Mouse (Mus musculus) lung, postnatal 10 days (tissue): Measurements from ENCODE around the gene Serpina10.
A peak's percentile ranks its signal among the peaks of the same experiment; 100 is the strongest.
"Not testable (repeated sequence)": the region's sequence is repeated elsewhere in the genome, so short reads cannot be mapped to it uniquely, and the experiment has no call there.

Experiments used
- DNase-seq: peaks from one replicate; pipeline ENCODE4 v3.0.0; 2021

Gene Serpina10

GRCm38 (mm10) chr12:103601839-103602238, 29.4 kb downstream of the Serpina10 start:
- DNase-seq, result no peak

- DNase-seq, result no peak
Observed at GRCm38 (mm10) chr12:103600364-103600763, 30.9 kb downstream of the Serpina10 start.

GRCm38 (mm10) chr12:103598411-103598810, 32.8 kb downstream of the Serpina10 start:
- DNase-seq, result no peak

- DNase-seq, result no peak
Observed at GRCm38 (mm10) chr12:103583771-103584170, 47.5 kb downstream of the Serpina10 start.

- not testable (repeated sequence) for DNase-seq
Observed at GRCm38 (mm10) chr12:103578148-103578547, 53.1 kb downstream of the Serpina10 start.

- DNase-seq, result no peak
Observed at GRCm38 (mm10) chr12:103569690-103570089, 61.6 kb downstream of the Serpina10 start.

- DNase-seq, result peak; percentile 48
Observed at GRCm38 (mm10) chr12:103567129-103567528, 64.1 kb downstream of the Serpina10 start.

GRCm38 (mm10) chr12:103565151-103565550, 66.1 kb downstream of the Serpina10 start:
- DNase-seq, result no peak
